Mouse (Mus musculus) olfactory bulb, adult 2 months (tissue): ENCODE measurements at regions not wholly inside any gene's neighbourhood (a gene's known extent, or its start where the extent isn't known, plus 50 kb on each side); places are given as distances from the start of the nearest gene placed in this dataset.

ENCODE experiments used
- CTCF ChIP-seq: fragments of 200-500 bp; IDR thresholded peaks from 2 replicates; pipeline ENCODE4 v1.5.1; 2012; ENCODE audit warnings: low read depth, mild to moderate bottlenecking, low read length, moderate library complexity; ENCODE audit not compliant: insufficient read depth
- POLR2A ChIP-seq: fragments of 200-500 bp; IDR thresholded peaks from 2 replicates; pipeline ENCODE4 v1.6.1; 2012; ENCODE audit warnings: mild to moderate bottlenecking, low read depth, low read length, moderate library complexity; ENCODE audit not compliant: insufficient read depth

- TF ChIP-seq POLR2A (no peak), CTCF (no peak)
These were observed 110.3 kb upstream of the Cpm start for GRCm38 (mm10) chr10:117518793-117519669.
